Mouse (Mus musculus) forelimb bud, embryonic 11.5 days (tissue): ENCODE data around the gene Rarb.

Source experiments
- DNase-seq: peaks from one replicate; pipeline ENCODE4 v3.0.0-alpha.2; 2012; ENCODE audit warnings: low read depth, low spot score

The Rarb gene

GRCm38 (mm10) chr14:16735331-16736012 lies 83.5 kb downstream of the Rarb start:
- no peak for DNase-seq

- DNase-seq, result peak; percentile 75
Observed at GRCm38 (mm10) chr14:16733595-16734298, 85.2 kb downstream of the Rarb start.

- no peak for DNase-seq
Observed at GRCm38 (mm10) chr14:16732054-16732453, 86.9 kb downstream of the Rarb start.

- no peak for DNase-seq
Observed at GRCm38 (mm10) chr14:16728175-16728838, 90.6 kb downstream of the Rarb start.

- DNase-seq, result no peak
Observed at GRCm38 (mm10) chr14:16723991-16724390, 95.0 kb downstream of the Rarb start.

GRCm38 (mm10) chr14:16717821-16718220 lies 101.1 kb downstream of the Rarb start:
- DNase-seq, result no peak

GRCm38 (mm10) chr14:16714344-16714955 lies 104.5 kb downstream of the Rarb start:
- peak; percentile 41 for DNase-seq

GRCm38 (mm10) chr14:16713773-16714172 lies 105.2 kb downstream of the Rarb start:
- DNase-seq, result no peak

GRCm38 (mm10) chr14:16699228-16699627 lies 119.7 kb downstream of the Rarb start:
- DNase-seq, result no peak

- DNase-seq, result no peak
Observed at GRCm38 (mm10) chr14:16695453-16696120, 123.4 kb downstream of the Rarb start.

GRCm38 (mm10) chr14:16678335-16678734 lies 140.6 kb downstream of the Rarb start:
- DNase-seq, result no peak

- no peak for DNase-seq
Observed at GRCm38 (mm10) chr14:16677081-16677480, 141.9 kb downstream of the Rarb start.

- no peak for DNase-seq
Observed at GRCm38 (mm10) chr14:16670571-16670970, 148.4 kb downstream of the Rarb start.

GRCm38 (mm10) chr14:16639153-16639943 lies 179.6 kb downstream of the Rarb start:
- no peak for DNase-seq

GRCm38 (mm10) chr14:16613975-16614374 lies 205.0 kb downstream of the Rarb start:
- no peak for DNase-seq

GRCm38 (mm10) chr14:16605480-16605879 lies 213.5 kb downstream of the Rarb start:
- DNase-seq, result peak; percentile 35

- peak; percentile 16 for DNase-seq
Observed at GRCm38 (mm10) chr14:16604469-16605064, 214.4 kb downstream of the Rarb start.

- peak; percentile 26 for DNase-seq
Observed at GRCm38 (mm10) chr14:16603040-16603590, 215.8 kb downstream of the Rarb start.

- DNase-seq, result no peak
Observed at GRCm38 (mm10) chr14:16599224-16599623, 219.7 kb downstream of the Rarb start.

GRCm38 (mm10) chr14:16598074-16598501 lies 220.9 kb downstream of the Rarb start:
- peak; percentile 55 for DNase-seq
